Mouse (Mus musculus): ENCODE measurements around the gene Rffl.

- no peak for TF ChIP-seq CTCF (IDR thresholded peaks at IDR 0.05)
- no peak for TF ChIP-seq EP300 (IDR thresholded peaks at IDR 0.05)
Observed at GRCm38 (mm10) chr11:82808485-82808884, 62.5 kb downstream of the Rffl start.
